Mouse (Mus musculus): Measurements from ENCODE around the gene Hist1h3a.
A peak's percentile ranks its signal among the peaks of the same experiment; 100 is the strongest.
"Not testable (repeated sequence)": the region's sequence is repeated elsewhere in the genome, so short reads cannot be mapped to it uniquely, and the experiment has no call there.

Gene Hist1h3a

DNA sequence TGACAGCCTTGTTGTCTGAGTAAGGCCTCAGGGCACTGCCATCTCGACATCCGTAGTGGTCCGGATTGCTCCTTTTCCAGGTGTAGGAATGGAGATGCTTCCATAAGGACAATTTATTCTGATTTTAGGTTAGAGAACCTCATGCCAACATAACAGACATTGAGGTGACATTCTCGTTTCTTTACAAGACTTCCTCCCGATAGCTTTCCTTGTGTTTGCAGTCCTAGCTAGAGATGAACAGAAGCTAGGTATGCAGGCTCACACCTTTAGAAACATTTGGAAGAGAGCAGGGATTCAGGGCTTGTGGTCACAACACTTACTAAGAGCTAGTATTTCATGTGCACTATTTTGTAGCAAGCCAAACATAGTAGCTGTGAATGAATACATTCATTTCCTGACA, 19.0 kb downstream of the Hist1h3a start:
- no peak for DNase-seq (ENCODE audit: low read depth in 1 of 2, low spot score in 2 of 2)

DNA sequence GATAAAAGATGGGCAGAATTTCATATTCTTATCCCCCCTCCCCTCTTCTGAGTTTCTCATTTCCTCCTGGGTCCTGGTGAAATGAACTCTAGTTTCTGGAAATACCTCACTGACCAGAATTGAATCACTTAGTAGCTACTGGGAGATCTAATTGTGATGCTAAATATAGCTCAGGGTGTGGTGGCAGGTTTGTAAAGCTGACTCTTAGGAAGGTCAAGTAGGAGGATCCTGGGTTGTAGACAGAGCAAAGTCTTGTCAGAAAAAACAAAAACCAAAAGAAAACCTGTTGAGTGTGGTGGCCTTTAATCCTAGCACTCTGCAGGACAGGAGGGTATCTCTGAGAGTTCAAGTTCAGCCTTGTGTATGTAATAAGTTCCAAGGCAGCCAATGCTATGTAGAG, 20.2 kb downstream of the Hist1h3a start:
- no peak for DNase-seq (ENCODE audit: low read depth in 1 of 2, low spot score in 2 of 2)

GRCm38 (mm10) chr13:23740910-23741309, 21.3 kb downstream of the Hist1h3a start:
- DNase-seq (ENCODE audit: low read depth in 1 of 2, low spot score in 2 of 2), result no peak

DNA sequence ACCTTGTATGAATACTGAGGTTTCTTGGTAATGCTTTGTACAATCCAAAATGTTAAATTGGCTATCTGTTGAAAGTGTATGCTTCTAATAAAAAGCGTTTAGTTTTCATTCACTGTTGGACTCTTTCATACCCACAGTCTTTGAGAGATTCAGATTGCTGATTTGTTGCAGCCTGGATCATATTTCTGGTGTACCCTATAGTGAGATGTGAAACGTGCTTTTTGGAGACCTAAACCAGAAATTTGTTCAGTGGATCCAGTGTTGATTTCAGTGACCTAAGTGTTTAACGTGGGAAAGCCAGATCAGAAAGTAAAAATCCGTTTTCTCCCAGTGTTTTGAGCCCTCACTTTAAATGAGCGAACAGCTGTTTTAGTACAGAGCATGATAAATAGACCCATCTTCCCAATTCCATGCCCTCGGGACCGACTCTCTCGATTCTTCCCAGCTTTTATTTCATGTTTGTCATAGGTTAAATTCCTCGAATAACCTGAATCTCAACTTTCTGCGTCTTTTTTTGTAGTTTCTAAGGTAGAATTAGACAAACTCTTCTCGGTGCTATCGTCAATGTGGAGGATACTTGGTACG, 21.8 kb downstream of the Hist1h3a start:
- DNase-seq (ENCODE audit: low read depth in 1 of 2, low spot score in 2 of 2), result no peak

GRCm38 (mm10) chr13:23739922-23740252, 22.3 kb downstream of the Hist1h3a start:
- no peak for DNase-seq (ENCODE audit: low read depth in 1 of 2, low spot score in 2 of 2)

DNA sequence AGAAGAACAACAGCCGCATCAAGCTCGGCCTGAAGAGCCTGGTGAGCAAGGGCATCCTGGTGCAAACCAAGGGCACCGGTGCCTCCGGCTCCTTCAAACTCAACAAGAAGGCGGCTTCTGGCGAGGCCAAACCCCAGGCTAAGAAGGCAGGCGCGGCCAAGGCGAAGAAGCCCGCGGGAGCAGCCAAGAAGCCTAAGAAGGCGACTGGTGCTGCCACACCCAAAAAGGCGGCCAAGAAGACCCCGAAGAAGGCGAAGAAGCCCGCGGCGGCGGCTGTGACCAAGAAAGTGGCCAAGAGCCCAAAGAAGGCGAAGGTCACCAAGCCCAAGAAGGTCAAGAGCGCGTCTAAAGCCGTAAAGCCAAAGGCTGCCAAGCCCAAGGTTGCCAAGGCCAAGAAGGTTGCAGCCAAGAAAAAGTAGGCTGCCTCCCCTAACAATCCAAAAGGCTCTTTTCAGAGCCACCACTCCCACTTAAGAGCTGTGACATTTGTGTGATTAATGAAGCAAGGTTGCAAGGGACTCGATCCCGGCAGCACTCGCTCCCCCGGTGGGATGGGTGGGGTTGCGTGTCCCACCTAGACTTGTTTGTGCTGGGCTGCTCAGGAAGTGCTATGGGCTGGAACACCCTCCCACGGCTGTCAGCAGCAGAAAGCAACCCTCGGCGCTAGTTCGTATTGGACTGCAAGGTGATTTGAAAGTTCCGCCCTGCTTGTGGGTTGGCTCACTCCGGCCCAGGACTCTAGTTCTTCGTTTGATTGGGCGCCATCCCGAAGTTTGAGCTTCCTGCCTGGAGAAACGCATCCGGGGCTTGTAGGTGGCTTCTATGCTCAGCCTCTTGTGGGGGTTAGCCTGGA, 22.9 kb downstream of the Hist1h3a start:
- DNase-seq (ENCODE audit: low read depth in 1 of 2, low spot score in 2 of 2), result peak; percentile 79 to 84

- peak; percentile 86 to 92 for DNase-seq (ENCODE audit: low read depth in 1 of 2, low spot score in 2 of 2)
Measured at GRCm38 (mm10) chr13:23738677-23739068, 23.5 kb downstream of the Hist1h3a start, which contains the start of gene Hist1h1c. Gene Hist1h1c, plus strand, starts transcription at chr13:23738808.

DNA sequence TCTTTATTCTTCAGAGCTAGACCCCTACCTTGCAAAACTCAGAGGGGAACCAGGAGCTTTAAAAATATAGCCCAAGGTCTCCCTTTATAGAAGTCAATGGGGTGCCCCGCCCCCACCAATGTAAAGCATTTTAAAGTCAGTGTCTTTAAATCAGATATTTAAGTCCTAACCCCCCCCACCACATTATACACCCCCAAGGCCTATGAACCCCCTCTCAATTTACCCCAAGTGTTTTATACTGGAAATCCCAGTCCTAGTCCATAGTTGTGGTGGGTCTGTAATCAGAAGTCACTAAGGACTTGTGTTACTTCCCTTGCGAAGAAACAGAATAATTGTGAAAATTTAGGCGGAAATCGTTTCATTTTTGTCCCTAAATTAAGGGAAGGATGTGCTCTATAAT, 24.1 kb downstream of the Hist1h3a start:
- no peak for DNase-seq (ENCODE audit: low read depth in 1 of 2, low spot score in 2 of 2)

GRCm38 (mm10) chr13:23737091-23737490, 25.1 kb downstream of the Hist1h3a start:
- DNase-seq (ENCODE audit: low read depth in 1 of 2, low spot score in 2 of 2), result no peak

DNA sequence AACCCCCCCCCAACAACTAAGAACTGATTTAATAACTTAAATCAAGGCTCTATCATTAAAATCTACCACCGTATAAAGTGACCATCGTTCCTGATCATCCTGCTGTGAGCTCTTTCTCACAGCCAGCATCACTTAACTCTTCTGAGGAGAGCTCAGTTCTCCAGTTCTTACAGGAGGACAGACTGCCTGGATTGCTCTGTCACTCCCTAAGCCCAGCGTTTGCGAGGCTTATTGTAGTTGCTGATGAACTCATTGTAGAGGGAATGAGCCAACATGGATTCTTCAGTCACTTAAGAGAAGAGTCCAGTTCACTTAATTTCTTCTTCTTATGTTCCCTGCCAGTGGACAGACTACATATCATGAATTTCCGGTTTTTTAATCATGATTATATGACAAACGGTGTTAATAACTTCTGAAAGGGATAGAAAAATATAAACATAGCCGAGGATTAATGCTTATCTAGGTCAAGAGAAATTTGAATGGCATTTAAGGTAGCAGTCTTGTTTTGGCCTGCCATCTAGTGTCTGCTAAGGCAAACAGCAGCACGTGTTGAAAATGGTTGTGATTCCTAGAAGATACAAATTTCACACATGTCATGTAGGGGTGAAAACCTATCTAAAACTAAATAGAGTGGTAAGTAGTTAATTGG, 29.9 kb downstream of the Hist1h3a start:
- DNase-seq (ENCODE audit: low read depth in 1 of 2, low spot score in 2 of 2), result no peak

DNA sequence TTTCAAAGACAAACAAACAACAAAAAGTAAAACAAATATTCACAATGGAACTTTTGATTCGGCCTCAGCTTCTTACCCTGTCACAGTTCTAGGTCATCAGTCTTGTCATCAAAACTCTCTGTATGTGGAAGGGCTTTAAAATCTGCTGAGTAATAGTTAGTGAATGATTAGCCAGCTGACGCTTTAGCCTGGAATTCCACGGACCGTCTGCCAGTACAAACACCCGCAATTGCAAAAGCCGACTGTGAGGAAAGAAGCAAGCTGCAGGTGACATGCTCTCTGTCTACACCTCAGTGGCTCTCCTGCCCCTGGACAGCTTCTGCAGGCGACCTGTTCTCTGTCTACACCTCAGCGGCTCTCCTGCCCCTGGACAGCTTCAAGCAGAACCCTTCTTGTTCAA, 31.7 kb downstream of the Hist1h3a start:
- DNase-seq (ENCODE audit: low read depth in 1 of 2, low spot score in 2 of 2), result no peak

DNA sequence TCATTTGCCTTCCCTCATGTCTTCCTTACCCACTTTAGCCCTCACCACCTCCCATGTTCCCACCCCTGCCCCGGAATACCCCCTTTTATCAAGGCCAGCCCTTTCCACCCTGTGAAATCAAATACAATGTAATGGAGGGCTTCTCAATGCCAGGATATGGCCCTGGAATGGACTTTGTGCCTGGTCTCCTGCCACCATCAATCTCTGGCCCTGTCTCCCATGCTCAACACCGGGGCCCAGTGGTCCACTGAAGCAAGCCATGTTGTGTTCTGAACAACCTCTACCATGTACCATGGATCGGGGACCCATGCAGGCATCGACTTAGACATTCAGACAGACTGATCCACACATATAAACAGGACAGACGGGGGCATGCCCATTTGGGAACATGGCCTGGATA, 32.5 kb downstream of the Hist1h3a start:
- no peak for DNase-seq (ENCODE audit: low read depth in 1 of 2, low spot score in 2 of 2)

DNA sequence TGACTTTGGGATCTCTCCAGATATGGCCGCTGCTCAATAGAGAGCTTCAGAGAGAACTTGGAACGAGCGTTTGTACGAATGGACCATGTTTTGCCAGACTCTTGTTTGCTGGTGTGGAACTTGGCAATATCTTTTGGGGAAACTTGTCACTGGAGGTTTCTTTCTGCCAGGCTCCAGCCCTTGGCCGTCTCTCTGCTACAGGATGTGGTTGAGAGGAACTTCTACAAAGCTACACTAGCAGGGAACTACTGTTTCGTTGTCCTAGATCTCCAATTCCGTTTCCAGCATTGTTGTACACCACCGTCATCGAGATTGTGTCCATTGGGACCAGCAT, 33.0 kb downstream of the Hist1h3a start:
- DNase-seq (ENCODE audit: low read depth in 1 of 2, low spot score in 2 of 2), result no peak

GRCm38 (mm10) chr13:23728472-23729191, 33.6 kb downstream of the Hist1h3a start:
- no peak for DNase-seq (ENCODE audit: low read depth in 1 of 2, low spot score in 2 of 2)

DNA sequence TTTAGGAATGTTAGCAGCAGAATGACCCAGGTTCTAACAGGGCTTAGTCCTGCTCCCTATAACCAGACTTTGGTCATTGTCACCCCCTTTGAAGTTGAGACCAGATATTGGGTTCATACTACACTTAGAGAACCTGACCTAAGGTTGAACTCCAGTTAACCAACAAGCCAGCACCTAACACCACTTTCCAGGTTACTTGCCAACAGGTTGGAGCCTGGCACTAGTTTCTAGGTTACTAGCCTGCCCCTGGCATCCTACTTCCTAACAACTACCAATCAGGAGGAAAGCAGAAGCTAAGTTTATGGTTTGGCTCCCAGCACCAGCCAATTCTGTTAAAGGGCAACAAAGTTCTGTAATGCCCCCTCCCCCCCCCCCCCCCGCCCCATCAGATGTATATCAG, 37.0 kb downstream of the Hist1h3a start:
- DNase-seq (ENCODE audit: low read depth in 1 of 2, low spot score in 2 of 2), result no peak

DNA sequence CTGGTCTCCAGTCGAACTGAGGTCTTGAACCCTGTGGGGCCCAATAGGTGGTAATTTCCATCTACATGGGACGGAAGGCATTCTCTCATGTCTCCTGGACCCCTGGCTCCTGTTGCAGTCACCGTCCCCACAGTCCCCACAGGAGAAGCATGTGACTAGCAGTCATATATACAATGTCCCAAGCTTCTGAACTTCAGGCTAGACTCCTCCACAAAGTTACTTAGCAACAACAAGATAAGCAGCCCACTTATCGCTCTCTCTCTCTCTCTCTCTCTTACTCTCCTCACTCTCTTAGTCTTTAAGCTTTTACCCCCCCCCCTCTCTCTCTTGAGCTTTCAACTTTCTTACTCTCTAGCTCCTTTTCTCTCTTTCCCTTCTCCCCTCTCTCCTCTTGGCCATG, 37.9 kb downstream of the Hist1h3a start:
- DNase-seq (ENCODE audit: low read depth in 1 of 2, low spot score in 2 of 2), result no peak

DNA sequence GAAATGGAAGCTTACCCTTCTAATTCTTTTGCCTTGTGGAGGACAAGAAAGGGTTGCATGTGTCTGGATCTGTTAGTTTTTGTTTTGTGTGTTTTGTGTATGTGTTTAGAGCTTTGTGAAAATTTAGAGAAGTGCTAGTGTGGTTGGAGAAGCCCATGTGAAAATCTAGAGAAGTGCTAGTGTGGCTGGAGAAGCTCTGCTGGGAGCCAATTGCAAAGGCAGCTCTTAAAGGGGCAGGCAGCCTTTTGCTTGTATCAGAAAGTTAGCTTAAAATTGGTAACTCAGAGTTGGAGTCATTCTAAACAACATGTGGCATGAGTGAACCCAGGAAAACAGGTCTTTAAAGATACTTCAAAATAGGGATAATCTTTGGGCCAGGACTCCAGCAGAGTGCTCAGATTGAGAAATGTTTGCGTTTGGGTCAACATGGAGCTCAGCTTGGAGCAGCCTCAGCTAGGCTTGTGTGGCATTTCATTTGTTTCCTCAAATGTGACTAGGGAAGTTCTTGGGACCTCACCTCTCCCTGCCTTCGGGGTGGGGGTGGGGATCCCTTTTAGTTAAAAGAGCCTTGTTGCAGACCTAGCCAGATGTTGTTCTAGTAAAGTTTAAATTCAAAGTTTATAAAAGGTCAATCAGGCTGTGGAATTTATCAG, 44.5 kb downstream of the Hist1h3a start:
- not testable (repeated sequence) for DNase-seq (ENCODE audit: low read depth in 1 of 2, low spot score in 2 of 2)

- no peak for DNase-seq (ENCODE audit: low read depth in 1 of 2, low spot score in 2 of 2)
Measured at GRCm38 (mm10) chr13:23717176-23717575, 45.0 kb downstream of the Hist1h3a start.

- DNase-seq (ENCODE audit: low read depth in 1 of 2, low spot score in 2 of 2), result no peak
Measured at GRCm38 (mm10) chr13:23716261-23717042, 45.7 kb downstream of the Hist1h3a start.

All from monocyte, adult 2 months (primary cell).